Mouse (Mus musculus) MEL (cell line): ENCODE data around the gene Rab3a. TPM values are rescaled to one million over a fixed set of nuclear protein-coding genes. Genes with fewer than 3 reads are reported as not detected.
A peak's percentile ranks its signal among the peaks of the same experiment; 100 is the strongest.

Source experiments
- DNase-seq: peaks from one replicate; pipeline ENCODE4 v3.0.0; 2011; ENCODE audit warnings: low read depth, low spot score
- H3K27ac ChIP-seq: 2 replicates; pipeline ENCODE4 v1.5.1; 2012; ENCODE audit warnings: low read depth, mild to moderate bottlenecking, control low read depth, low read length, moderate library complexity; ENCODE audit not compliant: control insufficient read depth
- H3K27me3 ChIP-seq, 2 experiments: fragments of 150-350 bp in 1 of 2; sonication (generic) in 1 of 2; 2 replicates each; pipeline ENCODE4 v1.6.1; 2012; ENCODE audit warnings: low read length in 2 of 2, mild to moderate bottlenecking in 2 of 2, improper control_type of control experiment in 1 of 2, moderate library complexity in 1 of 2; ENCODE audit not compliant: insufficient read depth in 2 of 2, control insufficient read depth in 1 of 2
- H3K36me3 ChIP-seq, 2 experiments: 2 replicates each; pipeline ENCODE4 v1.6.1; 2012 to 2014; ENCODE audit warnings: low read length in 2 of 2, improper control_type of control experiment in 1 of 2, inconsistent platforms in 1 of 2, mild to moderate bottlenecking in 1 of 2; ENCODE audit not compliant: insufficient read depth in 2 of 2, control insufficient read depth in 1 of 2
- H3K4me1 ChIP-seq, 2 experiments: fragments of 150-350 bp in 1 of 2; sonication (generic) in 1 of 2; 2 replicates each; pipeline ENCODE4 v1.6.1; 2012; ENCODE audit warnings: low read length in 2 of 2, improper control_type of control experiment in 1 of 2, mild to moderate bottlenecking in 1 of 2; ENCODE audit not compliant: insufficient read depth in 2 of 2, control insufficient read depth in 1 of 2
- H3K4me3 ChIP-seq, 2 experiments: fragments of 150-350 bp in 1 of 2; sonication (generic) in 1 of 2; 2 replicates each; pipeline ENCODE4 v1.5.1; 2012; ENCODE audit warnings: low read depth in 2 of 2, low read length in 2 of 2, mild to moderate bottlenecking in 2 of 2, moderate library complexity in 2 of 2, control low read depth in 1 of 2, improper control_type of control experiment in 1 of 2; ENCODE audit not compliant: control insufficient read depth in 1 of 2, insufficient read depth in 1 of 2
- H3K79me2 ChIP-seq: 2 replicates; pipeline ENCODE4 v1.6.1; 2012; ENCODE audit warnings: mild to moderate bottlenecking, low read length, moderate library complexity; ENCODE audit not compliant: control insufficient read depth, poor library complexity, insufficient read depth
- H3K9ac ChIP-seq: 2 replicates; pipeline ENCODE4 v1.6.1; 2012; ENCODE audit warnings: low read depth, mild to moderate bottlenecking, control low read depth, low read length, moderate library complexity; ENCODE audit not compliant: control insufficient read depth, poor library complexity, severe bottlenecking
- H3K9me3 ChIP-seq: fragments of 150-350 bp; sonication (generic); replicated peaks from 2 replicates; pipeline ENCODE4 v1.6.1; 2012; ENCODE audit warnings: mild to moderate bottlenecking, low read length, improper control_type of control experiment, moderate library complexity; ENCODE audit not compliant: insufficient read depth
- CHD1 ChIP-seq: IDR thresholded peaks from 2 replicates; pipeline ENCODE4 v1.6.1; 2012; ENCODE audit warnings: low read depth, mild to moderate bottlenecking, inconsistent platforms, low read length, improper control_type of control experiment
- CTCF ChIP-seq, 3 experiments: IDR thresholded peaks in 2 of 3; conservative IDR thresholded peaks in 1 of 3; 2 replicates each; pipeline ENCODE4 v1.5.1; 2011 to 2012; ENCODE audit warnings: low read length in 3 of 3, low read depth in 2 of 3, mild to moderate bottlenecking in 2 of 3, improper control_type of control experiment in 1 of 3, inconsistent platforms in 1 of 3, mixed read lengths in 1 of 3, moderate library complexity in 1 of 3; ENCODE audit not compliant: control insufficient read depth in 1 of 3, insufficient read depth in 1 of 3, poor library complexity in 1 of 3, severe bottlenecking in 1 of 3
- E2F4 ChIP-seq: IDR thresholded peaks from 2 replicates; pipeline ENCODE4 v1.6.1; 2011; ENCODE audit warnings: low read depth, low read length, improper control_type of control experiment, borderline replicate concordance
- ELF1 ChIP-seq: IDR thresholded peaks from 2 replicates; pipeline ENCODE4 v1.6.1; 2014; ENCODE audit warnings: low read depth, mild to moderate bottlenecking, inconsistent platforms, low read length, improper control_type of control experiment, moderate library complexity
- GABPA ChIP-seq: IDR thresholded peaks from 2 replicates; pipeline ENCODE4 v1.6.1; 2012; ENCODE audit warnings: low read depth, mild to moderate bottlenecking, inconsistent platforms, low read length, improper control_type of control experiment, moderate library complexity
- HCFC1 ChIP-seq: IDR thresholded peaks from 2 replicates; pipeline ENCODE4 v1.6.1; 2012; ENCODE audit warnings: low read depth, mild to moderate bottlenecking, inconsistent platforms, low read length, improper control_type of control experiment, moderate library complexity
- JUND ChIP-seq: IDR thresholded peaks from 2 replicates; pipeline ENCODE4 v1.6.1; 2011; ENCODE audit warnings: low read depth, mild to moderate bottlenecking, improper control_type of control experiment, low read length
- MAFK ChIP-seq: IDR thresholded peaks from 2 replicates; pipeline ENCODE4 v1.6.1; 2011; ENCODE audit warnings: low read depth, mild to moderate bottlenecking, low read length, improper control_type of control experiment, borderline replicate concordance
- NELFE ChIP-seq: IDR thresholded peaks from 2 replicates; pipeline ENCODE4 v1.6.1; 2011; ENCODE audit warnings: low read depth, low read length, improper control_type of control experiment
- NRF1 ChIP-seq: IDR thresholded peaks from 2 replicates; pipeline ENCODE4 v1.6.1; 2014; ENCODE audit warnings: low read depth, mild to moderate bottlenecking, inconsistent platforms, low read length, improper control_type of control experiment, moderate library complexity; ENCODE audit not compliant: poor library complexity, insufficient read depth, severe bottlenecking
- POLR2A ChIP-seq, 2 experiments: IDR thresholded peaks; 2 replicates each; pipeline ENCODE4 v1.6.1; 2011 to 2012; ENCODE audit warnings: low read length in 2 of 2, mild to moderate bottlenecking in 2 of 2, control low read depth in 1 of 2, improper control_type of control experiment in 1 of 2, low read depth in 1 of 2, moderate library complexity in 1 of 2; ENCODE audit not compliant: control insufficient read depth in 1 of 2, insufficient read depth in 1 of 2, poor library complexity in 1 of 2
- POLR2AphosphoS2 ChIP-seq: IDR thresholded peaks from 2 replicates; pipeline ENCODE4 v1.6.1; 2011; ENCODE audit warnings: low read length, improper control_type of control experiment
- POLR2AphosphoS5 ChIP-seq: IDR thresholded peaks from 2 replicates; pipeline ENCODE4 v1.6.1; 2012; ENCODE audit warnings: low read depth, borderline replicate concordance, mild to moderate bottlenecking, inconsistent platforms, low read length, moderate library complexity, mixed read lengths
- RAD21 ChIP-seq: IDR thresholded peaks from 2 replicates; pipeline ENCODE4 v1.6.1; 2011; ENCODE audit warnings: mild to moderate bottlenecking, low read depth, low read length, improper control_type of control experiment
- SIN3A ChIP-seq: IDR thresholded peaks from 2 replicates; pipeline ENCODE4 v1.6.1; 2012; ENCODE audit warnings: low read length, improper control_type of control experiment, inconsistent platforms
- SMC3 ChIP-seq: IDR thresholded peaks from 2 replicates; pipeline ENCODE4 v1.6.1; 2011; ENCODE audit warnings: low read depth, low read length, improper control_type of control experiment
- TAL1 ChIP-seq: IDR thresholded peaks from 2 replicates; pipeline ENCODE4 v1.6.1; 2012; ENCODE audit warnings: mild to moderate bottlenecking, inconsistent platforms, low read length, moderate library complexity, mixed read lengths
- UBTF ChIP-seq: IDR thresholded peaks from 2 replicates; pipeline ENCODE4 v1.6.1; 2012; ENCODE audit warnings: low read depth, mild to moderate bottlenecking, inconsistent platforms, low read length, improper control_type of control experiment, moderate library complexity, borderline replicate concordance; ENCODE audit not compliant: insufficient read depth
- USF2 ChIP-seq, 2 experiments: IDR thresholded peaks; 2 replicates each; pipeline ENCODE4 v1.6.1; 2011 to 2012; ENCODE audit warnings: improper control_type of control experiment in 2 of 2, low read length in 2 of 2, borderline replicate concordance in 1 of 2, inconsistent platforms in 1 of 2, low read depth in 1 of 2, mild to moderate bottlenecking in 1 of 2; ENCODE audit not compliant: insufficient read depth in 1 of 2
- ZKSCAN1 ChIP-seq: IDR thresholded peaks from 2 replicates; pipeline ENCODE4 v1.6.1; 2012; ENCODE audit warnings: low read depth, mild to moderate bottlenecking, inconsistent platforms, low read length, improper control_type of control experiment, moderate library complexity
- ZMIZ1 ChIP-seq: IDR thresholded peaks from 2 replicates; pipeline ENCODE4 v1.6.1; 2012; ENCODE audit warnings: low read depth, mild to moderate bottlenecking, inconsistent platforms, low read length, improper control_type of control experiment, moderate library complexity
- ZNF384 ChIP-seq: IDR thresholded peaks from 2 replicates; pipeline ENCODE4 v1.6.1; 2012; ENCODE audit warnings: low read depth, mild to moderate bottlenecking, inconsistent platforms, low read length, improper control_type of control experiment
- polyA plus RNA-seq, 2 experiments: library from polyadenylated mRNA; stranded (reverse) in 1 of 2; unstranded in 1 of 2; fragments of >175 nt in 1 of 2; fragments of >200 nt in 1 of 2; gene quantifications; 2 replicates each; pipeline versions ENCODE4 v1.2.1 to v1.2.4; 2012; ENCODE audit warnings: low replicate concordance in 2 of 2, low read depth in 1 of 2; ENCODE audit not compliant: insufficient read length in 2 of 2, insufficient read depth in 1 of 2, missing spikeins in 1 of 2
- total RNA-seq: library from RNA; depleted of rRNA; stranded (reverse); fragments of 300-350 nt; gene quantifications from 2 replicates; pipeline ENCODE4 v1.2.3, GENCODE M21; 2012

The Rab3a gene
- total and polyA plus RNA-seq, 3 experiments: 1.8 to 5.6 TPM; not detected in 1

GRCm38 (mm10) chr8:70789046-70789445 lies 34.6 kb downstream of the Rab3a start:
- peaks cover 17% of the 10 kb centered on the region for H3K79me2 ChIP-seq
- H3K27me3 ChIP-seq: no peaks in the 10 kb centered on the region
- peaks cover 0 to 2% of the 10 kb centered on the region in 2 experiments; a peak in 3 of 4 replicates for H3K36me3 ChIP-seq
- H3K27ac ChIP-seq: no peak overlapping the region
- H3K9me3 ChIP-seq: no peaks in the 10 kb centered on the region
- no peak for DNase-seq
- H3K4me3 ChIP-seq: no peak overlapping the region
- H3K4me1 ChIP-seq: peaks cover 0 to 12% of the 10 kb centered on the region in 2 experiments; a peak in 3 of 4 replicates
- no peak overlapping the region for H3K9ac ChIP-seq
- no peak for TF ChIP-seq NELFE
- TF ChIP-seq E2F4: no peak
- TF ChIP-seq MAFK: no peak

GRCm38 (mm10) chr8:70790846-70791245 lies 36.4 kb downstream of the Rab3a start:
- peak overlapping the region; percentile 83 to 94 for H3K4me3 ChIP-seq
- peaks cover 0 to 12% of the 10 kb centered on the region in 2 experiments; a peak in 3 of 4 replicates for H3K4me1 ChIP-seq
- H3K9ac ChIP-seq: peak overlapping the region; percentile 92
- no peaks in the 10 kb centered on the region for H3K27me3 ChIP-seq
- H3K79me2 ChIP-seq: peaks cover 17% of the 10 kb centered on the region
- H3K36me3 ChIP-seq: peaks cover 0 to 2% of the 10 kb centered on the region in 2 experiments; a peak in 2 of 4 replicates
- no peak for DNase-seq
- H3K9me3 ChIP-seq: no peaks in the 10 kb centered on the region
- 0 out of 2 replicates have a peak overlapping the region, but pooled peaks have one; percentile 11 for H3K27ac ChIP-seq
- TF ChIP-seq CHD1: no peak
- TF ChIP-seq POLR2AphosphoS2: no peak
- TF ChIP-seq SIN3A: no peak
- TF ChIP-seq POLR2AphosphoS5: no peak
- no peak for TF ChIP-seq UBTF
- no peak for TF ChIP-seq TAL1
- TF ChIP-seq CTCF (IDR thresholded peaks at IDR 0.05 in 2 of 3, conservative IDR thresholded peaks at IDR 0.05 in 1 of 3; ENCODE audit: control insufficient read depth in 1 of 3, insufficient read depth in 1 of 3, low read depth in 2 of 3, low read length in 3 of 3, poor library complexity in 1 of 3, severe bottlenecking in 1 of 3): no peak
- TF ChIP-seq MAFK: no peak
- no peak for TF ChIP-seq RAD21
- TF ChIP-seq ZKSCAN1: no peak
- TF ChIP-seq ZMIZ1: no peak
- TF ChIP-seq HCFC1: no peak
- no peak for TF ChIP-seq POLR2A (IDR thresholded peaks at IDR 0.05; ENCODE audit: control insufficient read depth in 1 of 2, insufficient read depth in 1 of 2, low read depth in 1 of 2, low read length in 2 of 2, poor library complexity in 1 of 2)
- no peak for TF ChIP-seq JUND
- TF ChIP-seq USF2 (IDR thresholded peaks at IDR 0.05; ENCODE audit: borderline replicate concordance in 1 of 2, insufficient read depth in 1 of 2, low read depth in 1 of 2, low read length in 2 of 2): no peak
- TF ChIP-seq SMC3: no peak
- TF ChIP-seq GABPA: no peak
- no peak for TF ChIP-seq ELF1
- TF ChIP-seq ZNF384: no peak
- TF ChIP-seq NRF1: no peak
